Mouse (Mus musculus) retina, embryonic 14.5 days (tissue): Measurements from ENCODE around the gene Alpl.

ENCODE experiments used
- DNase-seq: peaks from one replicate; pipeline ENCODE4 v3.0.0-alpha.2; 2015; ENCODE audit warnings: low spot score

The Alpl gene

GRCm38 (mm10) chr4:137800324-137800723 is 4.1 kb upstream of the Alpl start:
- no peak for DNase-seq

- DNase-seq, result no peak
Observed at GRCm38 (mm10) chr4:137797038-137797437, 854 bp upstream of the Alpl start.

GRCm38 (mm10) chr4:137794178-137794900 is 1.8 kb downstream of the Alpl start:
- DNase-seq, result no peak

- no peak for DNase-seq
Observed at GRCm38 (mm10) chr4:137793611-137794010, 2.6 kb downstream of the Alpl start.

GRCm38 (mm10) chr4:137791440-137791839 is 4.7 kb downstream of the Alpl start:
- DNase-seq, result no peak

GRCm38 (mm10) chr4:137790981-137791380 is 5.2 kb downstream of the Alpl start:
- no peak for DNase-seq

GRCm38 (mm10) chr4:137788511-137789049 is 7.6 kb downstream of the Alpl start:
- DNase-seq, result no peak

- no peak for DNase-seq
Observed at GRCm38 (mm10) chr4:137787589-137788289, 8.4 kb downstream of the Alpl start.

- DNase-seq, result no peak
Observed at GRCm38 (mm10) chr4:137786488-137786887, 9.7 kb downstream of the Alpl start.

GRCm38 (mm10) chr4:137785270-137785669 is 10.9 kb downstream of the Alpl start:
- DNase-seq, result no peak

- no peak for DNase-seq
Observed at GRCm38 (mm10) chr4:137784741-137785140, 11.4 kb downstream of the Alpl start.

GRCm38 (mm10) chr4:137783541-137784191 is 12.5 kb downstream of the Alpl start:
- no peak for DNase-seq

- DNase-seq, result no peak
Observed at GRCm38 (mm10) chr4:137781949-137782348, 14.2 kb downstream of the Alpl start.

GRCm38 (mm10) chr4:137780986-137781385 is 15.2 kb downstream of the Alpl start:
- no peak for DNase-seq

GRCm38 (mm10) chr4:137778397-137779184 is 17.6 kb downstream of the Alpl start:
- no peak for DNase-seq

- no peak for DNase-seq
Observed at GRCm38 (mm10) chr4:137777866-137778265, 18.3 kb downstream of the Alpl start.

- DNase-seq, result no peak
Observed at GRCm38 (mm10) chr4:137774505-137774904, 21.7 kb downstream of the Alpl start.

GRCm38 (mm10) chr4:137774013-137774412 is 22.2 kb downstream of the Alpl start:
- DNase-seq, result no peak

GRCm38 (mm10) chr4:137773369-137773899 is 22.8 kb downstream of the Alpl start:
- no peak for DNase-seq

GRCm38 (mm10) chr4:137772438-137773056 is 23.6 kb downstream of the Alpl start:
- DNase-seq, result no peak

GRCm38 (mm10) chr4:137771749-137772148 is 24.4 kb downstream of the Alpl start:
- DNase-seq, result no peak
